Mouse (Mus musculus) CD4-positive naive resting alpha-beta T cell, adult 76 days (primary cell): ENCODE measurements around the gene Gm8251. TPM values are rescaled to one million over a fixed set of nuclear protein-coding genes. Genes with fewer than 3 reads are reported as not detected.

Experiments used
- total RNA-seq: library from RNA; stranded (reverse); gene quantifications from one replicate; pipeline ENCODE4 v1.2.4, GENCODE M21; 2023

Gene Gm8251
- 0.47 TPM for total RNA-seq

DNA sequence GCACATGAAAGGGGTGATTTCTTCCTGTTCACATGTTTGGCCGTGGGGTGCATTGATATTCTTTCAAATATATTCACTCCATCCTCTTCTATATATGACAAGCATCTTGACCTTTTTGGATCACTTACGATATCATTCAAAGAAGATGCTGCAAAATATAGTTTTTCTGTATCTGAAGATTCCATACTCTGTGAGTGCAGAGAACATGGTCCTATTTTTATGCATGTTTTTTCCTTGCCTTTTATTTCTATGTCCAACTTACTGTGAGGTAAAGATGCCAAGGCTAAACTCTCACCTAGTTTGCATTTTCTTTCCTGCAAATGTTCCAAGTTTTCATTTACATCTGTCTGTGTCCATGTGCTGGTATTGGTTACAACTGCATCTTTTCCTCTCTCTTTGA lies at the start of gene Gm8251:
Gene Gm8251, minus strand, starts transcription at position 101 of the 400 bp plus-strand sequence.

GRCm38 (mm10) chr1:44102259-44102717 lies 40.6 kb upstream of the Gm8251 start, which contains the start of gene Tex30:
Gene Tex30, minus strand, starts transcription at chr1:44102441.

DNA sequence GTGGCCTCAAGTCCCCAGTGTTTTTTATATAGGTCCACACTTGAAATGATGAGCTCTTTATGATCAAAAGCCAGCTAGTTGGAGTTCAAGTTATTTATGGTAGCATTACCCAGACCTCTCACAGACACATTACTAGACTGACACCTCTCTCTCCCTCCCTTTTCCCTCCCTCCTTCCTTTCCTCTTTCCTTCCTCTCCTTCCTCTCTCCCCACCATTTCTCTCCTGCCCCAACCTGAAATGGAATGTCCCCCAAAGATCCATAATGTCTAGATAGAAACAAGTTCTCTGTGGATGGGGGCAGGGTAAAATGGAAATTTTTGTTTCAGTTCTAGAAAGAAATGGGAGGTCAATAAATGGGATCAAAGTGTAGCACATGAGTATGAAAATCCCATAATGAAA lies 41.8 kb downstream of the Gm8251 start, which contains the start of gene Mettl21c:
Gene Mettl21c, minus strand, starts transcription at position 101 of the 400 bp plus-strand sequence.

Other genes starting within 250 kb of the Gm8251 start
- gene Uxs1, start 234.1 kb downstream of the Gm8251 start, total RNA-seq, result 14.2 TPM
- gene Tpp2, start 128.3 kb downstream of the Gm8251 start, total RNA-seq, result 166 TPM
- not detected for gene Mettl21c, start 41.9 kb downstream of the Gm8251 start, total RNA-seq
- 50.9 TPM for gene Tex30, start 40.5 kb upstream of the Gm8251 start, total RNA-seq
- gene Kdelc1, start 56.9 kb upstream of the Gm8251 start, total RNA-seq, result 2.1 TPM
- 7.3 TPM for gene Bivm, start 57.0 kb upstream of the Gm8251 start, total RNA-seq
- gene Ercc5, start 85.8 kb upstream of the Gm8251 start, total RNA-seq, result 29.4 TPM
- not detected for gene Mettl21e, start 157.0 kb upstream of the Gm8251 start, total RNA-seq